Mouse (Mus musculus): ENCODE data around the gene Hsd11b2.

DNA sequence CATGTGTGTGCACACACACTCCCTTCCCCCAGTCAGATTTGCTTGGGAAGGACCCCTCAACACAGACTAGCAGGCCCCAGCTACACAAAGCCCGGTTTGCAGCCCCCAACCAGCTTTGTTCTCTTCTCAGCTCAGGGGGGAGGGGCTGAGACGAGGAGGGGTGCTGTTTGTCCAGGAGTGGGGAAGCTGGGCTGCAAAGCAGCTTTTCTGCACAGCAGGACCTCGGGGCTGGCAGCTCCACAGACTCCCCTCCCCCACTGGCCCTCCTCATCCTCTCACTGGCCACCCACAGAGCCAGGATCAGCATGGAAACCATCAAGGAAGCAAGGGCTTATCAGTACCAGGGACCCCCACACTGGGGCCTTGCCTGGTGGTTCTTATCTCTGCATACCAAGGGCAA lies 2.5 kb downstream of the Hsd11b2 start:
- TF ChIP-seq EP300 (optimal IDR thresholded peaks at IDR 0.05) (no peak), CTCF (IDR thresholded peaks at IDR 0.05; ENCODE audit: low read depth) (no peak)
